Mouse (Mus musculus) left cerebral cortex, postnatal 10 days (tissue): ENCODE results near the gene Kat2b. TPM values are rescaled to one million over a fixed set of nuclear protein-coding genes. Genes with fewer than 3 reads are reported as not detected.
A peak's percentile ranks its signal among the peaks of the same experiment; 100 is the strongest.
"Not testable (repeated sequence)": the region's sequence is repeated elsewhere in the genome, so short reads cannot be mapped to it uniquely, and the experiment has no call there.

Experiments used
- DNase-seq, 2 experiments: peaks; one replicate each; pipeline ENCODE4 v3.0.0; 2021 to 2022; ENCODE audit warnings: low spot score in 2 of 2, mixed read lengths in 1 of 2; ENCODE audit errors: extremely low spot score in 1 of 2
- intact Hi-C: fragments of 180-260 bp; cut with DNase I; formaldehyde crosslinking; loops from one replicate; pipeline ENCODE4 v1.15.1; 2025
- total RNA-seq, 2 experiments: library from RNA; stranded (reverse); gene quantifications; 2 replicates each; pipeline ENCODE4 v1.2.3; 2021

The Kat2b gene
- total RNA-seq, 2 experiments from 2014 or later: 10.5 to 20.3 TPM

GRCm38 (mm10) chr17:53650251-53650661 is 83.6 kb downstream of the Kat2b start:
- no peak for DNase-seq
- intact Hi-C loops: no loop called here

GRCm38 (mm10) chr17:53654596-53654995 is 87.9 kb downstream of the Kat2b start:
- DNase-seq: no peak
- intact Hi-C loops: no loop called here

- DNase-seq: peak in 1 of 2 experiments; percentile 26
- intact Hi-C loops: no loop called here
These were observed 88.4 kb downstream of the Kat2b start for GRCm38 (mm10) chr17:53655081-53655480.

- intact Hi-C loops: no loop called here
These were observed 89.3 kb downstream of the Kat2b start for GRCm38 (mm10) chr17:53655959-53656358.

GRCm38 (mm10) chr17:53656369-53656860 is 89.8 kb downstream of the Kat2b start:
- intact Hi-C loops: no loop called here

More at GRCm38 (mm10) chr17:53655959-53656358, 89.3 kb downstream of the Kat2b start:
- DNase-seq: no peak

GRCm38 (mm10) chr17:53657391-53657790 is 90.7 kb downstream of the Kat2b start:
- DNase-seq, intact Hi-C loops: not testable (repeated sequence)

More at GRCm38 (mm10) chr17:53656369-53656860, 89.8 kb downstream of the Kat2b start:
- no peak for DNase-seq

GRCm38 (mm10) chr17:53658668-53659067 is 92.0 kb downstream of the Kat2b start:
- intact Hi-C loops: no loop called here
- no peak for DNase-seq

GRCm38 (mm10) chr17:53659230-53659629 is 92.6 kb downstream of the Kat2b start:
- intact Hi-C loops: no loop called here
- DNase-seq: no peak

- DNase-seq: peak; percentile 27 to 58
- intact Hi-C loops: no loop called here
These were observed 93.1 kb downstream of the Kat2b start for GRCm38 (mm10) chr17:53659738-53660137.

GRCm38 (mm10) chr17:53661056-53661840 is 94.6 kb downstream of the Kat2b start:
- DNase-seq: no peak
- intact Hi-C loops: no loop called here

- intact Hi-C loops: no loop called here
- DNase-seq: no peak
These were observed 97.6 kb downstream of the Kat2b start for GRCm38 (mm10) chr17:53664267-53664666.

- no peak for DNase-seq
- intact Hi-C loops: no loop called here
These were observed 98.2 kb downstream of the Kat2b start for GRCm38 (mm10) chr17:53664703-53665382.

GRCm38 (mm10) chr17:53670453-53670852 is 103.8 kb downstream of the Kat2b start:
- no peak for DNase-seq
- intact Hi-C loops: no loop called here

GRCm38 (mm10) chr17:53678716-53679115 is 112.1 kb downstream of the Kat2b start:
- DNase-seq: peak; percentile 27 to 54
- intact Hi-C loops: no loop called here

GRCm38 (mm10) chr17:53688321-53688720 is 121.7 kb downstream of the Kat2b start:
- DNase-seq: no peak
- intact Hi-C loops: no loop called here

- DNase-seq: peak; percentile 94 to 98
- intact Hi-C loops: no loop called here
These were observed 122.5 kb downstream of the Kat2b start, which contains the start of gene Sgo1 for GRCm38 (mm10) chr17:53688877-53689802. Sgo1 (minus strand) TSS chr17:53689333.

GRCm38 (mm10) chr17:53689946-53690345 is 123.3 kb downstream of the Kat2b start:
- peak in 1 of 2 experiments; percentile 2 for DNase-seq
- intact Hi-C loops: loop anchor here (5.0 to 10.0 kb wide), 2 partner anchors 178 to 1135 kb away; no protein-coding TSS in a partner anchor

GRCm38 (mm10) chr17:53694039-53694438 is 127.4 kb downstream of the Kat2b start:
- peak; percentile 31 to 58 for DNase-seq
- intact Hi-C loops: loop anchor here (5.0 to 10.0 kb wide), 2 partner anchors 182 to 1139 kb away; no protein-coding TSS in a partner anchor
